Mouse (Mus musculus) brain, embryonic 14.5 days (tissue): ENCODE measurements around the gene Proca1.

Experiments
- CTCF ChIP-seq: fragments of 200-500 bp; IDR thresholded peaks from 2 replicates; pipeline ENCODE4 v1.5.1; 2012; ENCODE audit warnings: inconsistent platforms, mild to moderate bottlenecking, moderate library complexity, borderline replicate concordance; ENCODE audit not compliant: insufficient read depth, insufficient read length; ENCODE audit errors: extremely low read depth
- POLR2A ChIP-seq: fragments of 200-500 bp; IDR thresholded peaks from 2 replicates; pipeline ENCODE4 v1.6.1; 2012; ENCODE audit warnings: mild to moderate bottlenecking, inconsistent platforms, borderline replicate concordance; ENCODE audit not compliant: poor library complexity, insufficient read depth, insufficient read length, severe bottlenecking; ENCODE audit errors: extremely low read depth

GRCm38 (mm10) chr11:78170306-78170705 lies 22.9 kb upstream of the Proca1 start:
- TF ChIP-seq CTCF (no peak), POLR2A (no peak)
